Mouse (Mus musculus): ENCODE measurements around the gene Mkrn1. TPM values are rescaled to one million over a fixed set of nuclear protein-coding genes. Genes with fewer than 3 reads are reported as not detected.
A peak's percentile ranks its signal among the peaks of the same experiment; 100 is the strongest.
"Not testable (repeated sequence)": the region's sequence is repeated elsewhere in the genome, so short reads cannot be mapped to it uniquely, and the experiment has no call there.

The Mkrn1 gene
- total RNA-seq, 2 experiments from 2014 or later = 14.0 to 16.4 TPM

DNA sequence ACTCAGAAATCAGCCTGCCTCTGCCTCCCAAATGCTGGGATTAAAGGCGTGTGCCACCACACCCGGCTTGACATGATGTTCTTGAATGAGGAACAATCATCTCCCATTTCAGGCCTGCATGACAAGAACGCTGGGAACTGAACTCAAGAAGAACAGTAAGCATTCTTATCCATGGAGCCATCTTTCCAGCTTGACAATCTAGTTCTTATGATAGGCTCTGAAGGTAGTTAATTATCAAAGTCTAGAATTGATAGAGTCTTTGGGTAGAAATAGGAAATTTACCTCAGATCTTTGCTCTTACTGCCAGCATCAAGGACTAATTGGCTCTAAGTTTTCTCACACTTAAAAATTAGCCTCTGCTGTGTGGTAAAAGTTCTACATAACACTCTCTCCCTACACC is 40.0 kb downstream of the Mkrn1 start:
- no peak for DNase-seq (ENCODE audit: low spot score)

DNA sequence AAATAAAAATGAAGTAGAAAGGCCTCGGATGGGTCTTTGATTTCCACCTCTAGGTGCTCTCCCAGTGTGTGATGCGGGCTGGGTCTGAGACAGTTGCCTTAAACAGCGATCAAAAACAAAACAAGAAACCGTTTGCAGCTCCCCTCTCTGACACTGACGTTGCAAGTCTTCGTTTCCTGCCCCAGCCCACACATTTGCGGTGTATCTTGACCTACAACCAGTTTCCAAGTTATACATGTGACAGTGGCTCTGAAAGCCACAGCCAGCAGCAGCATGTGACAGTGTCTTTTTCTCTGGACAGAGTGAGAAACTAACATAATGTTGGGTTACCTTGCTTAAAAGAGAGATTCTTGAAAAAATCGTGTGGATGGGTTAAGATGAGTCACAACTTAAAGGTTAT is 40.5 kb downstream of the Mkrn1 start:
- no peak for DNase-seq (ENCODE audit: low spot score)

DNA sequence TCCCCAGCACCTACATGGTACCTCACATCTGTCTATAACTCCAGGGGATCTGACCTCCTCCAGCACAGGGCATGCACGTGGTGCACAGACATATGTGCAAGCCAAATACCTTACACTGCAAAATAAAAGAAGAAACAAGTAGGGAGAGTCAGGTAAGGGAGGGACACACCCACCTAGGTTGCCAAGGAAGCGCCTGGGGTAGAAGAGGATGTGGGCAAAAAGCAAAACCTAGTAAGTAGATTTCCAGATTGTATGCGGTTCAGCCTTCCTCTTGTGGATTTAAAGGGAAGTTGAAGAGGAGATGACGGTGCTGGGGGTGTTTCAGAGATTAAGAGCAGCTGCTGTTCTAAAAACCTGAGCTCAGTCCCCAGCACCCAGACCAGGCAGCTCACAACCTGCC is 41.0 kb downstream of the Mkrn1 start:
- DNase-seq (ENCODE audit: low spot score) = no peak

DNA sequence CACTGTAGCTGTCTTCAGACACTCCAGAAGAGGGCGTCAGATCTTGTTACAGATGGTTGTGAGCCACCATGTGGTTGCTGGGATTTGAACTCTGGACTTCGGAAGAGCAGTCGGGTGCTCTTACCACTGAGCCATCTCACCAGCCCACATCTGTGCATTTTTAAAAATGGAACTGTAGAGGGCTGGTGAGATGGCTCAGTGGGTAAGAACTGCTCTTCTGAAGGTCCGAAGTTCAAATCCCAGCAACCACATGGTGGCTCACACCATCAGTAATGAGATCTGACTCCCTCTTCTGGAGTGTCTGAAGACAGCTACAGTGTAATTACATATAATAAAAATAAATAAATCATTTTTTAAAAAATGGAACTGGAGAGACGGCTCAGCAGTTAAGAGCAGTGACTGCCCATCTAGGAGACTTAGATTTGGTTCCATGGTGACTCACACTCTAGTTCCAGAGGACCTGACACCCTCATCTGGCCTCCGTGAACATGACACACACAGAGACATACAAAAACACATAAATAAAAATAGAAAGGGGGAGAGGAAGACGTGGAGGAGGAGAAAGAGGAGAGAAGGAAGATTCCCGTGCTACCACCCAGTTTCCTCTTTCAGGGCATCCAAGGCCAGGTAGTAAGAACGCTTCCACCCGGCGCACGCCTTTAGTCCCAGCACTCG is 42.0 kb downstream of the Mkrn1 start:
- not testable (repeated sequence) for DNase-seq (ENCODE audit: low spot score)

DNA sequence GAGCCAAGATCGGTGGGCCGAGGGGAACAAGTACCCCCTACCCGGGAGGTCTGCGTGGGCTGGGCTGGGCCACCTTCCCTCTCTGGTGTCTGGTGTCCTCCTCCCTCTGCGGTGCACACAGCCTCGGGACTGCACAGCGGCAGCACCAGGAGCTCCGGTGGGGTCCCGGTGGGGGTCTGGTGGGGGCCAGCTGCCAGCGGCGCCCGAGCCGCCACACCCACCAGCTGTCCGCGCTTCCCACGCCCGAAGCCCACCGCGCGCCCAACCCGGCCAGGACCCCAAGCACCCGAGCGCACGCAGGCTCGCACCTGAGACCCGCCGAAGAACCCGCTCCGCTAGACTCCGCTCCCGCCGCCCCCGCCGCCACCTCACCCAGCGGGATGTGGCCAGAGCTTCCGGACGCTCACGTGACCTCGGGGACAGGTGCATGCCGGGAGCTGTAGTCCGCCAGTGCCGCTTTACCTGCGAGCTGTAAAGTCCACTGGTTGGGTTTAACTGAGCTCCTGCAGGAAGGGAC is 42.9 kb downstream of the Mkrn1 start, which contains the start of gene Slc37a3:
Gene Slc37a3 (minus strand): TSS at position 365 of the 517 bp plus-strand sequence.
- peak; percentile 88 for DNase-seq (ENCODE audit: low spot score)

DNA sequence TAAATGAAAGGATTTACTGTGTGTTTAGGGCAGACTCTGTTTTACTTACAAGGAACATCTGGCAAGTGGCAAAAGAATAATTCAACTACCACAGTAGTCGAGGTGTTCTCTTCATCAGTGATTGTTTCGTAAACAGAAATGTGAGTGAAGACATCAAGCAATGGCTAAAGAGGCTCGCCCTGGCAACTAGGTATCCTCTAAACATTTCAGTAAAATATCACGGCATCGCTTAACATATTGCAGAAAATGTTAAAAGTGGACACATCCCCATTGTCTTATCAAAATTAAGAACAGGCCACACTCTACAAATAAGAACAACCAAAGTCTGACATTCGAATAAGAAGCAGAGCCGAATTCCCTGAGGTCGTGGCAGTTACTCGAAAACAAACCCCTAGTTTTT is 43.5 kb downstream of the Mkrn1 start:
- DNase-seq (ENCODE audit: low spot score) = no peak

DNA sequence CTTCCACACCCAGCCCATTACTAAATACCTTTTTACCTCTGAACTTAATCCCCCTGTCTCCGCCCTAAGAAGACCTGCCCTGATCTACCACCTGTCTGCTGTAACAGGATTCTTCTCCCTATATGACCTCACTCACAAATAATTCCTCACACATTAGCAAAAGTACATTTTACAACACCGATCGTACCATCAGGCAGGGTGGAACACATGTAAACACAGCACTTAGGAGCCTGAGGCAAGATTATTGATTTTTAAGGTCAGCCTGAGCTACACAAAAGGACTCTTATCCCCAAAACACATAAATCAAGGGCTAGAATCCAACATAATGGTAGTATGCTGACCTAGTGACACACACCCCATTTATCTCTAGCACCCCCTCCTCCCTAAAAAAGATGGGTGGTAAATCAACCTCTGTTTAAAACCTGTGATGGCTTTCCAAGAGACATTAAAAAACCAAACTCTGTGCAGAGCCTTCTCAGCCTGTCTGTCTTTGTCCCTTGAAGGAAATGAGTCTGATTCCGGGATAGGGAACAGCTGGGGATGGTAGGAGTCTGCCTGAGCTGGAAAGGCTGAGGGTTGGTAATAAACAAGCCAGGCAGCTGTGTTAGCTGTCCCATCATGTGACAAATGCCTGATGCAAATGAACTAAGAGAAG is 46.8 kb downstream of the Mkrn1 start:
- no peak for DNase-seq (ENCODE audit: low spot score)

DNA sequence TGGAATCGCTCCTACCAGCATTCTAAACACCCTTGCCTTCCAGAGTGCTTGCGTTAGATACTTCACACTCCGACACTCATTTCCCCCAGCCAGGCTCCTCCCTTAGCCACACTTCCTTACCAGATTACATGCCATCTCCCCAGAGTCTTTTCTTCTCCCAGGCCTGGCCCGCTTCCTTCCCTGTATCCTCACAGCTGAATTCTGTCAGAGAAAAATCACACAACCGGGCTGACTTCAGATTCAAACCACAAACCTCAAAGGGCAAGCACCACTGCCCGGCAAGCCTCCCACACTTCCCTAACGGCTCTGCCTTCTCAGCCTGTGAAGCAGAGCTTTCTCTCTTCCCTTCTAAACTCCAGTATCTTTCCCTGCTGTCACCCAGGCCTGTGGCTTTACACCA is 47.5 kb downstream of the Mkrn1 start:
- DNase-seq (ENCODE audit: low spot score) = peak; percentile 16

DNA sequence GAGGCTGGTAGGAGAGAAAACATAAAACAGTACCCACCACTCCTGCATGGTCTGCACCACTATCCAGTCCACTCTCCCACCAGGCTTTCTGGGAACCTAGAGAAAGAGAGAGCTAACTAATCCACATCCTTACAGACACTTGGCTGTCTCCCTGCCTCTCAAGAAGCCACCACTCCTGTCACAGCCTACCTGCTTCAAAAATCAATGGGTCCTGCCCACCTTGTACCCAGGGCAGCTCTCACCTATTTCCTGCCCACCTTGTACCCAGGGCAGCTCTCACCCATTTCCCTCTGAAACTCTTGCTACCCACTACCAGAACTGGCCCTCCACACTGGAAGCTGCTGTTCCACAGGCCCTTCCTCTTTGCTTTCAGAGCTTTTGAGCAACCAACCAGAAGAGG is 48.2 kb downstream of the Mkrn1 start:
- no peak for DNase-seq (ENCODE audit: low spot score)

DNA sequence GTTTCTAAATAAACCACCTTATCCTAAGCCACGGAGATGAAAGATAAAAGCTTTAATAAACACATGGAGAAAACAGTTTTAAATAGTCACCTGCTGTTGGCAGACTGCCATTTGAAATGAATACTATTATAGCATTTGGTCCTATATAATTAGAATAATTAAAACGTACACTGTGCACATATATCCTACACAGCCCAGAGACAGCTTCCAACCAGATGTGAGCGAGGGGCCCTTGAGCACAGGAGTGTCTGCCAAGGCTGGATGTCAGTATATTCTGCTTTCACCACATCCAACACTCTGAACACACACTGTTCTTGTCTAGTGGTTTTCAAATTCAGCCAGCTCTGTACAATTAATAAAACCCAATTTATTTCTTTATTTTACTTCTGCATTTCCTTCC is 50.6 kb downstream of the Mkrn1 start:
- no peak for DNase-seq (ENCODE audit: low spot score)

DNA sequence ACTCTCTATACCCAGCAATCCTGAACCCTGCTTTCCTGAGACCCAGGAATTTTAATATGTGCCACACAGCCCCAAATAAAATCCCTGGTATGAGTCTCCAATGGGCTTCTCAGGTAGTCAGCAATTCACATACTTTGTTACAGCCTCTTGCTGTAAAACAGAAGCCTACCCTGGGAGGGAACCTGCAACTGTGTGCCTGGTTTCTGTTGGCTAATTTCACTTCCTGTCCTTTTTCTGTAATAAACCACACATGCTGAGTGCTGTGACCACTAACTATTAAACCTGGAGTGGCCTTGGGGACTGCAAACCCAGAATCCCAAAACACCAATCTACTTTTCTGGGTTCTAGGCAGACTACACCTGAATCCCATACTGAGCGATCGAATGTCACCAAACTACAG is 57.6 kb downstream of the Mkrn1 start:
- no peak for DNase-seq (ENCODE audit: low spot score)

DNA sequence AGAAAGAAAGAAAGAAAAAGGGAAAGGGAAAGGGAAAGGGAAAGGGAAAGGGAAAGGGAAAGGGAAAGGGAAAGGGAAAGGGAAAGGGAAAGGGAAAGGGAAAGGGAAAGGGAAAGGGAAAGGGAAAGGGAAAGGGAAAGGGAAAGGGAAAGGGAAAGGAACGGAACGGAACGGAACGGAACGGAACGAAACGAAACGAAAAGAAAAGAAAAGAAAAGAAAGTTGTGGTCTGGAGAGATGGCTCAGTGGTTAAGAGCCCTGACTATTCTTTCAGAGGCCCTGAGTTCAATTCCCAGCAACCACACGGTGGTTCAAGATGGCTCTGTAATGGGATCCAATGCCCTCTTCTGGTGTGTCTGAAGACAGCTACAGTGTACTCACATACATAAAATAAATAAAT is 61.1 kb downstream of the Mkrn1 start:
- DNase-seq (ENCODE audit: low spot score) = not testable (repeated sequence)

DNA sequence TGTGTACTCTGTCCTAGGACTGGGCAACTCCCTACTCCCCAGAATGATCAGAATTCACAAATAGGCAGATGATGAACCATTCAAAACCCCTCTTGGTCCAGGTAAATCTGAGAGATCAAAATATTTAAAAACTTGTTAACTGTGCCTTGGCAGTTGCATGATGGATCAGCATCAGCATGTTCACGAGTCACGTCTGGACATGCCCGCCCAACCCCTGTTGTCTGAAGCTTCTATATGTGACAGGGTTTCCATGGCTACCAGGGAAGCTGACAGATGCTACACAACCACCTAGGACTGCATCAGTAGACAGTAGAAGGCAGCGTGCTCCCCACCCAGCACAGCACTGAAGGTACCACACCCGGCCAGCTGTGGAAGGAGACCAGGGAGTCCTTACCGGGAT is 71.3 kb downstream of the Mkrn1 start:
- no peak for DNase-seq (ENCODE audit: low spot score)

DNA sequence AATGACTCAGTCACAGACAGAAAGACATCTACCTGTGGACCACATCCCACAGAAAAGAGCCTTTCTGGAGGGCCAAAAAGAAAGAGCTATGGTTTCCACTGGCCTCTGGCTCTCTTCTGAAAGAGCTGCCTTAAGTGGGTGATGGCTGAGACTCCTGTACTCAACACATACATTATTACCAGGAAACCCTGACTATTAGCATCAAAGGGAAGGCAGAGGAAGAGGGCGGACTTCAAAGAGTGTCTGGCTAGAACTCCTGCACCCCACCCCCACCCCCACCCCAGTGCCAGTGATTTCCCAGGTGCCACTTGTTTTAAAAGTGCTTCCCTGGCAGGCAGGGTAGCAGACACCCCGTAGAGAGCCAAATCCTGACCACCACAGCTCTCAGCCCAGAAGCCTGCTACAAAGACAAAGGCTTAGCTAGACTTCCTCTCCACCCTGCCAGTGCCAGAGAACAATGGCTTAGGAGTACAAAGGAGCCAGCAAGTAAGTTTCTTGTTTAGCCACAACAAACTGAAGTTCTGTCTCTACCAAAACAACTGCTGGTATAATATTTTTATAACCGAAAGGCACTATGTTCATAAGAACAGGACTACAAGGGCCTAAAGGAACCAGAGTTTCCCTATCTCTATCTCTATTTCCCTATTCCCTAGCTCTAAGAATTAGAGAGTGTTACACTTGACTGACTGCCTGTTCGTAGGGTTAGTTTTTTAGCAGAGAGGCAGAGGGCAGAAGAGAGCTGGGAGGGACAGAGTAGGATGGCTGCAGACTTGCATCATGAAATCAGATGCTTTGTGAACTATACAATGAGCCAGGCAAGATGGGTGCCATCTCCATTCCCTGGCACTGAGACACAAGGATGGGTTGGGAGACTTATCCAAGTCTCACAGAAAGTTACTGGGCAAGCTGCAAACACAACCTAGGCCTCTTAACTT is 72.1 kb downstream of the Mkrn1 start:
- DNase-seq (ENCODE audit: low spot score) = no peak

Other genes starting within 250 kb of the Mkrn1 start
- 10 to 100 TPM; 25.3 to 26.2 TPM for gene Kdm7a, start 213.7 kb downstream of the Mkrn1 start, total RNA-seq (2021)
- gene Slc37a3, start 42.8 kb downstream of the Mkrn1 start, total RNA-seq (2021) = 10 to 100 TPM; 11.6 to 16.2 TPM
- not detected for gene Rab19, start 39.3 kb downstream of the Mkrn1 start, total RNA-seq (2021)
- gene Dennd2a, start 137.4 kb upstream of the Mkrn1 start, total RNA-seq (2021) = 1 to 10 TPM; 2.8 to 3.1 TPM
- gene Adck2, start 153.4 kb upstream of the Mkrn1 start, total RNA-seq (2021) = 1 to 10 TPM; 4.3 to 4.9 TPM
- 1 to 10 TPM in 1 of 2 experiments, not detected in 1; 1.3 TPM for gene Gm42420, start 165.3 kb upstream of the Mkrn1 start, total RNA-seq (2021)
- gene Ndufb2, start 172.1 kb upstream of the Mkrn1 start, total RNA-seq (2021) = 100 to 1,000 TPM; 383 to 422 TPM

All from gastrocnemius, adult 18-20 months (tissue).